Mouse (Mus musculus): ENCODE results near the gene Glipr1. TPM values are rescaled to one million over a fixed set of nuclear protein-coding genes. Genes with fewer than 3 reads are reported as not detected.

Gene Glipr1
- polyA plus RNA-seq, 1 experiment, result 16.1 TPM

- H3K4me1 ChIP-seq (ENCODE audit: control insufficient read depth, insufficient read depth, low read length), result no peaks in the 10 kb centered on the region
- TF ChIP-seq POLR2A (IDR thresholded peaks at IDR 0.05; ENCODE audit: borderline replicate concordance, extremely low read depth, low read depth, low read length), result no peak
- no peak for TF ChIP-seq CTCF (IDR thresholded peaks at IDR 0.05; ENCODE audit: insufficient read depth, low read length)
- 80% methylated on average over 3 of the region's 3 CpGs for WGBS
- no peak overlapping the region for H3K4me3 ChIP-seq (replicated peaks; ENCODE audit: extremely low read depth, low read depth, low read length)
- DNase-seq, result no peak
These were observed 30.5 kb downstream of the Glipr1 start for GRCm38 (mm10) chr10:111971929-111972328.

- H3K4me3 ChIP-seq (replicated peaks; ENCODE audit: extremely low read depth, low read depth, low read length), result no peak overlapping the region
- no peak for TF ChIP-seq CTCF (IDR thresholded peaks at IDR 0.05; ENCODE audit: insufficient read depth, low read length)
- DNase-seq, result no peak
- WGBS, result 40% methylated on average over 4 of the region's 4 CpGs
- no peaks in the 10 kb centered on the region for H3K4me1 ChIP-seq (ENCODE audit: control insufficient read depth, insufficient read depth, low read length)
These were observed 36.0 kb downstream of the Glipr1 start for GRCm38 (mm10) chr10:111966394-111966793.

GRCm38 (mm10) chr10:111960459-111960858 lies 42.0 kb downstream of the Glipr1 start:
- peaks cover 6% of the 10 kb centered on the region; the same call in 1 of the 2 replicates for H3K4me1 ChIP-seq (ENCODE audit: control insufficient read depth, insufficient read depth, low read length)

GRCm38 (mm10) chr10:111959353-111959752 lies 43.1 kb downstream of the Glipr1 start:
- 52% methylated on average over 2 of the region's 2 CpGs for WGBS
- TF ChIP-seq CTCF (IDR thresholded peaks at IDR 0.05; ENCODE audit: insufficient read depth, low read length), result no peak
- TF ChIP-seq POLR2A (IDR thresholded peaks at IDR 0.05; ENCODE audit: borderline replicate concordance, extremely low read depth, low read depth, low read length), result peak; percentile 20; the same call in 1 of the 2 replicates
- peaks cover 6% of the 10 kb centered on the region; the same call in 1 of the 2 replicates for H3K4me1 ChIP-seq (ENCODE audit: control insufficient read depth, insufficient read depth, low read length)
- no peak overlapping the region for H3K4me3 ChIP-seq (replicated peaks; ENCODE audit: extremely low read depth, low read depth, low read length)
- DNase-seq, result peak; percentile 50

More at GRCm38 (mm10) chr10:111960459-111960858, 42.0 kb downstream of the Glipr1 start:
- 37% methylated on average over 6 of the region's 6 CpGs for WGBS
- H3K4me3 ChIP-seq (replicated peaks; ENCODE audit: extremely low read depth, low read depth, low read length), result no peak overlapping the region
- no peak for DNase-seq
- TF ChIP-seq POLR2A (IDR thresholded peaks at IDR 0.05; ENCODE audit: borderline replicate concordance, extremely low read depth, low read depth, low read length) (no peak), CTCF (IDR thresholded peaks at IDR 0.05; ENCODE audit: insufficient read depth, low read length) (no peak)

- H3K4me3 ChIP-seq (replicated peaks; ENCODE audit: extremely low read depth, low read depth, low read length), result no peak overlapping the region
- WGBS, result 34% methylated on average over 4 of the region's 4 CpGs
- TF ChIP-seq POLR2A (IDR thresholded peaks at IDR 0.05; ENCODE audit: borderline replicate concordance, extremely low read depth, low read depth, low read length), result no peak
- no peak for DNase-seq
- H3K4me1 ChIP-seq (ENCODE audit: control insufficient read depth, insufficient read depth, low read length), result peaks cover 6% of the 10 kb centered on the region; the same call in 1 of the 2 replicates
These were observed 44.4 kb downstream of the Glipr1 start for GRCm38 (mm10) chr10:111958046-111958421.

- H3K4me3 ChIP-seq (replicated peaks; ENCODE audit: extremely low read depth, low read depth, low read length), result no peak overlapping the region
- DNase-seq, result no peak
- peaks cover 6% of the 10 kb centered on the region; the same call in 1 of the 2 replicates for H3K4me1 ChIP-seq (ENCODE audit: control insufficient read depth, insufficient read depth, low read length)
- TF ChIP-seq POLR2A (IDR thresholded peaks at IDR 0.05; ENCODE audit: borderline replicate concordance, extremely low read depth, low read depth, low read length) (no peak), CTCF (IDR thresholded peaks at IDR 0.05; ENCODE audit: insufficient read depth, low read length) (peak; percentile 43; the same call in 1 of the 2 replicates)
- 48% methylated on average over 10 of the region's 10 CpGs for WGBS
These were observed 45.0 kb downstream of the Glipr1 start for GRCm38 (mm10) chr10:111957271-111958045.

GRCm38 (mm10) chr10:111955836-111956235 lies 46.6 kb downstream of the Glipr1 start:
- DNase-seq, result no peak
- 90% methylated on average over 2 of the region's 2 CpGs for WGBS
- no peak for TF ChIP-seq CTCF (IDR thresholded peaks at IDR 0.05; ENCODE audit: insufficient read depth, low read length)
- no peak for TF ChIP-seq POLR2A (IDR thresholded peaks at IDR 0.05; ENCODE audit: borderline replicate concordance, extremely low read depth, low read depth, low read length)
- Histone ChIP-seq H3K4me3 (replicated peaks; ENCODE audit: extremely low read depth, low read depth, low read length) (no peak overlapping the region), H3K4me1 (ENCODE audit: control insufficient read depth, insufficient read depth, low read length) (peaks cover 4% of the 10 kb centered on the region; the same call in 1 of the 2 replicates)

GRCm38 (mm10) chr10:111949008-111949407 lies 53.4 kb downstream of the Glipr1 start:
- TF ChIP-seq CTCF (IDR thresholded peaks at IDR 0.05; ENCODE audit: insufficient read depth, low read length) (no peak), POLR2A (IDR thresholded peaks at IDR 0.05; ENCODE audit: borderline replicate concordance, extremely low read depth, low read depth, low read length) (no peak)
- Histone ChIP-seq H3K4me1 (ENCODE audit: control insufficient read depth, insufficient read depth, low read length) (no peaks in the 10 kb centered on the region), H3K4me3 (replicated peaks; ENCODE audit: extremely low read depth, low read depth, low read length) (no peak overlapping the region)
- 63% methylated on average over 4 of the region's 4 CpGs for WGBS
- no peak for DNase-seq

GRCm38 (mm10) chr10:111948041-111948440 lies 54.4 kb downstream of the Glipr1 start:
- WGBS, result 94% methylated on average over 1 of the region's 1 CpGs
- DNase-seq, result no peak
- Histone ChIP-seq H3K4me1 (ENCODE audit: control insufficient read depth, insufficient read depth, low read length) (no peaks in the 10 kb centered on the region), H3K4me3 (replicated peaks; ENCODE audit: extremely low read depth, low read depth, low read length) (no peak overlapping the region)
- TF ChIP-seq POLR2A (IDR thresholded peaks at IDR 0.05; ENCODE audit: borderline replicate concordance, extremely low read depth, low read depth, low read length), result no peak

- Histone ChIP-seq H3K4me1 (ENCODE audit: control insufficient read depth, insufficient read depth, low read length) (no peaks in the 10 kb centered on the region), H3K4me3 (replicated peaks; ENCODE audit: extremely low read depth, low read depth, low read length) (no peak overlapping the region)
- 39% methylated on average over 3 of the region's 3 CpGs for WGBS
- DNase-seq, result no peak
- TF ChIP-seq POLR2A (IDR thresholded peaks at IDR 0.05; ENCODE audit: borderline replicate concordance, extremely low read depth, low read depth, low read length) (no peak), CTCF (IDR thresholded peaks at IDR 0.05; ENCODE audit: insufficient read depth, low read length) (no peak)
These were observed 56.9 kb downstream of the Glipr1 start for GRCm38 (mm10) chr10:111945563-111945962.
